ENCODE assay signal across 18 mouse cellular contexts in genomic region chr9:103778185-103778584, GRCm38 (mm10). TPM values are rescaled to one million over a fixed set of nuclear protein-coding genes. Genes with fewer than 3 reads are reported as not detected.
DNase-seq lines count a peak whose midpoint lies in the region; ATAC-seq lines count a peak whose summit lies in the region.
"Had no signal": no experiment of that assay in that cellular context is flagged by ENCODE, and none has a peak within 500 bp of the region (broad histone marks: within the 10 kb centered on the region; RNA-seq: fewer than 3 reads in every experiment).

No protein-coding gene starts in this region.

- intact Hi-C loops in heart, postnatal 25 days (cut with DNase I): no loop called here

- H3K27ac ChIP-seq in forebrain, embryonic 16.5 days (ENCODE audit: low read length): no peak overlapping the region
- H3K27ac ChIP-seq: embryonic facial prominence, embryonic 10.5 days; embryonic facial prominence, embryonic 12.5 days; forebrain, embryonic 13.5 days; forebrain, embryonic 15.5 days had no signal

- WGBS in forebrain, embryonic 16.5 days: 62% methylated on average over 1 of the region's 1 CpGs

- no peaks in the 10 kb centered on the region for H3K9me3 ChIP-seq in forebrain, embryonic 16.5 days (ENCODE audit: control insufficient read depth, low read length)
- H3K9me3 ChIP-seq: embryonic facial prominence, embryonic 10.5 days; embryonic facial prominence, embryonic 12.5 days; forebrain, embryonic 13.5 days; forebrain, embryonic 15.5 days had no signal

- H3K4me2 ChIP-seq in forebrain, embryonic 16.5 days (ENCODE audit: low read length): no peak overlapping the region
- H3K4me2 ChIP-seq: embryonic facial prominence, embryonic 12.5 days; forebrain, embryonic 13.5 days; forebrain, embryonic 15.5 days had no signal

- no peak overlapping the region for H3K4me3 ChIP-seq in forebrain, embryonic 16.5 days (replicated peaks; ENCODE audit: low read length)
- H3K4me3 ChIP-seq: embryonic facial prominence, embryonic 10.5 days; embryonic facial prominence, embryonic 12.5 days; forebrain, embryonic 13.5 days; forebrain, embryonic 15.5 days had no signal

- H3K4me1 ChIP-seq in forebrain, embryonic 16.5 days (replicated peaks; ENCODE audit: control insufficient read depth, insufficient read depth, low read length): peaks cover 2% of the 10 kb centered on the region
- H3K4me1 ChIP-seq: embryonic facial prominence, embryonic 12.5 days had no signal

- ATAC-seq in forebrain, embryonic 16.5 days: no peak
- ATAC-seq: forebrain, embryonic 13.5 days; forebrain, embryonic 15.5 days had no signal

- no peaks in the 10 kb centered on the region for H3K36me3 ChIP-seq in forebrain, embryonic 16.5 days (ENCODE audit: control insufficient read depth, insufficient read depth)
- H3K36me3 ChIP-seq: embryonic facial prominence, embryonic 10.5 days; embryonic facial prominence, embryonic 12.5 days; forebrain, embryonic 15.5 days had no signal

- H3K27me3 ChIP-seq in forebrain, embryonic 16.5 days (replicated peaks; ENCODE audit: control insufficient read depth, insufficient read depth, low read length): no peaks in the 10 kb centered on the region
- H3K27me3 ChIP-seq: embryonic facial prominence, embryonic 12.5 days; forebrain, embryonic 13.5 days; forebrain, embryonic 15.5 days had no signal

- peak; percentile 17 for DNase-seq in heart, adult 11 months
- no peak for DNase-seq in heart, postnatal 25 days (ENCODE audit: low spot score)
- peak; percentile 25 for DNase-seq in right cerebral cortex, adult 18-20 months
- DNase-seq in right cerebral cortex, postnatal 25 days: no peak
- DNase-seq: adrenal gland, adult 2 months; adrenal gland, postnatal 10 days; adrenal gland, postnatal 25 days; cerebellum, adult 11-12 months; cerebellum, adult 2 months; cerebellum, adult 9-10 months; cerebellum, postnatal 10 days; cerebellum, postnatal 25 days had no signal

- no peak overlapping the region for H3K9ac ChIP-seq in forebrain, embryonic 16.5 days (replicated peaks; ENCODE audit: low read depth, low read length)
- H3K9ac ChIP-seq: embryonic facial prominence, embryonic 12.5 days; forebrain, embryonic 13.5 days; forebrain, embryonic 15.5 days had no signal

RNA-seq across cellular contexts. Expression of gene Tmem108, which starts 16.5 kb away (rescaled TPM):
- total RNA-seq in heart, postnatal 25 days (2021): 1 to 10 TPM; 3.8 to 6.1 TPM
- polyA plus RNA-seq in forebrain, embryonic 16.5 days (2015; fragmentation: Nextera tagmentation; extraction: Ambion mirVana): 72.3 and 88.6 TPM in 2 replicates
- total RNA-seq: MEL had no signal

Comparison
In these comparisons a context has a peak if more than half of its experiments do, and no peak if none do; other contexts are left out.
1. DNase-seq: peak in heart, adult 11 months (single experiment) and right cerebral cortex, adult 18-20 months (single experiment); none in heart, postnatal 25 days (single experiment) and right cerebral cortex, postnatal 25 days (single experiment).